Mouse (Mus musculus): ENCODE data around the gene Dapp1.

Dapp1 gene

DNA sequence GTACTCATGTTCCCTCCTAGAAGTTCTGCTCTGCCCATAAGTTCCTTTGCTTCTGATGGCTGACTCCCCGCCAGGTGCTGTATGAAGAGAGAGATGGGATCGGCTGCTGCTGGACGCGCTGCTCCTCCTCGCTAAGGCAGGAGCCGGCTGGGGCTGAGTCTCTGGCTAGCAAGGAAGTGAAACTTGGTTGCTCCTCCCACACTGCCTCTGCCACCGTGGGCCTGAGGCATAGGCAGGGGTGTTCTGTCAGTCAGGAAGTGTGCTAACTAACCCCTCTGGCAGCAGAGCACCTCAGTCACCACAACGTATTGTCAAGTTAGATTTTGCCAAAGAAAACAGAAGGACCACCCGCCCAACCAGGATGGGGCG is at the start of gene Dapp1:
Dapp1 (minus strand) TSS at position 164 of the 369 bp plus-strand sequence.
- DNase-seq (ENCODE audit: low spot score): peak; percentile 85

DNA sequence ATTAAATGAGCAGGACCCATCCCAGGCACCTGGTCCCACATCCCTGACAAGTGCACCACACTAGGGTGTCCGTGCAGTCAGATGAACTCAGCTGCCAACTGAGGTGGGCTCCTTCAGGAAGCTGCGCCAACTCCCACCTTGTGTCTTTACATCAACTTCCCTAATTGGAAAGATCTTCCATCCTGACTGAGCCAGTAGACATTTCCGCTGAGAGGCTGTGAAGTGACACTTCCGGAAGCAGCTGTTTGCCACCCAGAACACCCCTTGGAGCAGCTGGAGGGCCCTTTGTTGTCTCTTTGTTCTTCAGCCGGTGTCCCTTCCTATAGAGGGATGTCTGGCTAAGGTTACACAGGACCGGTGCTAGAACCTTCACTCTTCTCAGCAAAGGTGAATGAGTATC is 49.2 kb upstream of the Dapp1 start:
- no peak for DNase-seq (ENCODE audit: low spot score)

DNA sequence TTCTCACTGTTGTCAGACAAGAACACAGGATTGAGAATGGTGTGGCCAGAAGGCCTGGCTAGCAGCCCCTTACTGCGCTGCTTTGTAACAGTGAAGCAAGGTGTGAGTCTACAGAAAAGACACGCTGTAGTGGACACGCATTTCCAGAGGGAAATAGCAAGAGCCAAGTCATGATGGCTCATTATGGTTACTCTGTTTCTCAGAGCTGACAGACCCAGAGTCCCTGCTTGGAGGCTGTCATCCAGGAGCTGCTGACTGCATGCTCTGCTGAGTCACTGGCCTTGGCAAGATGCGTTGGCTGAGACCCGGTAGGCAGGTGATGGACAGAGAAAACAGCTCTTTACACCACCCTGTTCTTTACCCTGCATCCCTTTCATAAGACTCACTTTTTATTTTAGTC is 48.0 kb upstream of the Dapp1 start:
- DNase-seq (ENCODE audit: low spot score): no peak

DNA sequence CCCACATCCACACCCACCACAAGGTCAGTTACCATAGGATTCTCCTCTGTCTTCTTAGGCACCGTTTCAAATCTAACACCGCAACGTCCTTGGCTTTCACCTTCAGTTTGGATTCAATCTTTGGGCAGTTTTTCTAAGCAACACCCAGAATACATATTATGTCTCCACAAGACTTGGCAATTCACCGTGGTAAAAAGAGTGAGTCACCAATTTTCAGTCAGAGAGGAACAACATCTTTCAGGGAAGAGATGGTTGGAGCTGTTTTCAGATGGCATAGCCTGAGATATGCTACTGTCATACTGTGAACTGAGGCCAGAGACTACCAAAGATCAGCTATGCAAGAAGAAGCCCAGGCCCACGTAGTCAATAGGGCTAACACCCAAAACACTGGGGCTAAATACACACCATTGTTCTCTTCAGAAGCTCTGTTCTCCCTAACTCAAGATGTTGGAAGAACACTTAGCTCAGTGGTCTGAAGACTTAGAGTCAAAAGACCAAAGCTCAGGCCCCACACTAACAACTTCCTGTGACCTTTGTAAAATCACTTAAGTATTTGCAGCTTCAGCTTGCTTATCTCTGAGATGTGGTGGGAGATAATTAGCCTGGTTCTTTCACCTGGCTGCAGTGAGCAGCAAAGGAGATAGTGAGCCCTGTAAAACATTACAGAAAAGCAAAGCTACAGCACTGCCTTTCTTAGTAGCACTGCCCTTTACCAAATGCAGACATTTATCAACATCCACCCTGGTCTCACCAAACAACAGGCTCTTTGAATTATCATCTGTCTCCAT is 46.4 kb upstream of the Dapp1 start:
- DNase-seq (ENCODE audit: low spot score): no peak

DNA sequence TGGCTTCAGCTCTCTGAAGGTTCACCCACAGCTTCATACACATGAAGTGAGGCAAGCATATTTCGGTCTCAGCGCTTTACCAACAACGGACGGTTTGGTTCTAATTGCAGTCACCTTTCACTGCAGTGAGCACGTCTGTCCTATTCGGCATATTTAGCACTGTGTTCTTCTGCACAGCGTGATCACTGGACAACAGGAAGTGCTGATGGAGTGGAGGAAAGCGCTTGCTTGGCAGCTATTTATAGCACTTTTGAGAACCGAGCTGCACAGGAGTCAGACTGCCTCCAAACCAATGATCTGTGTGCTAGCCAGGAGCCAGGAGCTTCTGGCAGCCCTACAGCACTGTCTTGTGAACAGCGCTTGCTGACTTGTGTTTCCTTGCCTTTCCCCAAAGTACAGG is 44.9 kb upstream of the Dapp1 start:
- DNase-seq (ENCODE audit: low spot score): no peak

DNA sequence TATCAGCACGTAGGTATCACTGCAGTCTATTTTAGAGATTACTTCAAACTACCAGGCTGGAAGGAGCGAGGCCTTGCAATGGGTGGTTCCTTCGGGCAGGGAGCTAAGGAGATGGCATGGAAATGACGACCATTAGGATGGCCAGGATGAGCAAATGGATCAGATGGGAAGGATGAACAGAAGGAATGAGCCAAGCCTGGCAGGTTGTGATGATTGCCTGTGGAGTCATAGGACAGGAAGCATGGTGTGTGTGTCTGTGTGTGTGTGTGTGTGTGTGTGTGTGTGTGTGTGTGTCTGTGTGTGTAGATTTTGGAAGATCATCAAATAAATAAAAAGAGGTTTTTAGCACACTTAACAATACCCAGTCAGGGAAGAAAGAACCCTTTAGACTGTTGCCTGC is 41.3 kb upstream of the Dapp1 start:
- no peak for DNase-seq (ENCODE audit: low spot score)

DNA sequence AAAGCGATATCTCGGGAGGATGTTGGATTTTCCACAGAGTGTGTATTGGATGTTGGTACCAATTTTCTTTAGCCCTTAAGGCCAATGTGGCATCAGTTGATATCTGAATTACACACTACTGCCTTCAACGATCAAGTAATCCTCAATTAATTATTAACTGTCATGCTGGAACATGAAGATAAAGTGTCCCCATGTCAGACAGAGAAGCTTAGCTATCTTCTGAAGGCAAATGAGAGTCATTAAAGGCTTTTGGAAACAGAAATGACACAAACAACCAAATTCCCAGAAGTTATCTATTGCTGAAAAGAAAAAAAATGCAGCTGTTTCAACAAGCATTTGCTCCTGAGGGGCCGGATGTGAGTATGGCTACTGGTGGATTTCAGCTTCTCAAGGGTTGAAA is 40.7 kb upstream of the Dapp1 start:
- no peak for DNase-seq (ENCODE audit: low spot score)

DNA sequence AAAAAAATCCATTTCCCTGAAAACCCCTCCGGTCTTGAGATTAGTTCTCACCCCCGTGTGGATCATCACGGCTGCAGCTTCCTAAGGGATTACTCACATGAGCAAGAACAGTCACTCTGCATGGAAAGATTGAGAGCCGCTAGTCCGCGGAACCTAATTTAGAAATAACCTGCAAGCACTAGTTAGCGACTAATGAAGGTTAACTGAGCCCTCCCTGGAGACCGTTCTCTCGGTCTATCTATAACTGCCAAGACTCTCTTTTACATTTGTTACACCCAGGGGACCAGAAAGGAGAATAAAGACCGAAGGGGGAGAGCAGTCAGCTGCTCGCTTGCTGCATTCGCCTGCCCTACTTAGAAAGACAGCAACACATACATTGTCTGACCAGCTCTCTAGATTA is 35.5 kb upstream of the Dapp1 start:
- no peak for DNase-seq (ENCODE audit: low spot score)

DNA sequence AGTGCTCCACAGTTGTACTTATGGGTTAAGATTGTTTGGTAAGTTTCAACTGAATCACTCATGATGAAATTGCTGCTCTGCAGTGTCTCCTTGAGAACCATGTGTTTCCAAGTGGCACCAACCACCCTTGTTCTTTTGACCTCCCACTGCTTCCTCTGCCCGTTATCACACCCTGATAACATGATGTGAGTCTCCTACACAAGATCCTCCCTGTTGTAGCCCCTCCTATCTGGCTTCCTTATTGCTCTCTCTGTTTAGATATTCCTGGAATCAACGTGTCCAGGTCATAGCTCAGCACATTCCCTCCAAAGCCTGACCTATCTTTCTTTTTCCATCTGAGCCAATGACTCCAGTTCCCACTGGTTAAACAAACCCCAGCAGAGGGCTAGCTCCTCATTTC is 33.4 kb upstream of the Dapp1 start:
- DNase-seq (ENCODE audit: low spot score): no peak

DNA sequence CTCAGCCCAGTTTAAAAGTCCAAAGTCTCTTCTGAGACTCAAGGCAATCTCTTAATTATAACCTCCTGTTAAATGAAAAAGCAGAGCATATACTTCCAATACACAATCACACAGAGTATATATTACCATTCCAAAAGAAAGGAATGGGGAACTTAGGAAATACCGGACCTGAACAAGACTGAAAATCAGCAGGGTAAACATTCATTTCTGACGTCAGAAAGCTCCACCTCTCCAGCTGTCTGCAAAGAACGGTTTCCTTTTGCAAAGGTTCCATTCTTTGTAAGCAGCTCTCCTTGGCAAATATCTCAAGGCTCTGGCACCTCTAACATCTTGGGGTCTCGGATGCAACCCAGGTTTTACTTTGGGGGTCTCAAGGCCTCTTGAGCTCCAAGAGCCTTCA is 31.0 kb upstream of the Dapp1 start:
- no peak for DNase-seq (ENCODE audit: low spot score)

DNA sequence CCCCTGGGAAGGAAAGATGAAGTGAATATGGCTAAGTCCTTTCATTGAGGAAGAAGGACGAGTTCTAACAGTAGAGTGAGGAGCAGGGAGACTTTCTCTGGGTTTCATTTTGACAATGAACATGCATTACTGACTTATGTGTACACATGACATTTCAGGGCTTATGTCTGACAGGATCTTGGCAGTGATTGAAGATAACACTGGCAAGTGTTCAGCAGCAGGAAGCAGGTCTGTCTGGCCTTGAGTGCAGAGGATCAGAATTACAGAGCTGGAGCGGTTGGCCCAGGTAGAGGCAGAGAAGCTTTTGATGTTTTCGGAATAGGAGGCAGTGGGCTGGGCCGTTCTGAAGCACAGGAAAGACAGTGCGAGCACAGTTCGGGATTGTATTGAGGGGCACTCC is 26.8 kb upstream of the Dapp1 start:
- DNase-seq (ENCODE audit: low spot score): no peak

DNA sequence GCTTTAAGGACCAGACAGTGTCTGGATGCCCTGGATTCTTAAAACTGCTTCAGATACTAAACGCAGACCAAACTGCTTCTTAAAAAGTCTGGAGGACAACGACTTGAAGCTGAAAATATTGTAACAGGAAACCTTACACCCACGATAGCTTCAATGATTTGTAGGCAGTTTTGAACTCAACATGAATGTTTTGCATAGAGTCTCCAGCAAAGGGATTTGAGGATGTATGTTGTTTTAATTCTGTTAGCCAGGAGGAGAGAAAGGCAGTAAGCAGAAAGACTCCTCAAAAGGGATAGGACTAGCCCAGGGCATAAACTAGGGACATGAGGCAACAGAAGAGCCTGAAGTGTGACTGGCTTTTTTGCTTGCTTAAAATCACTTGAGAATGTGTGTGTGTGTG is 25.6 kb upstream of the Dapp1 start:
- DNase-seq (ENCODE audit: low spot score): no peak

DNA sequence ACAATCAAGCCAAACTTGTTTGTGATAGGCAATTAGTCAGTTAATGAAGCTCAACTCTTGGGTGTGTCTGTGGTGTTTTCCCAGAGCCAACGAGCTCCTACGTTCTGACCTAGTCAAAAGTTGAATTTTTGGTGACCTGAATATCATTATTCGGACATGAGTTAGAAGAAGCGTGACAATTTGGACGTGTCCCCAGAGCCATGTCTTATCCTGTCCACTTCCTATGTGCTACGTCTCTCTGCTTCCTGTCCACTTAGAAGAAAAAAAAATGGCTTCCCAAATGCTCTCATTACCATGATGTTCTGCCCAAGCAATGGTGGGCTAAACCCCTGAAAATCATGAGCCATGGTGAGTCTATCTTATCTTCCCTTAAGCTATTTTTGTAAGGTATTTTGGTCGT is 21.9 kb upstream of the Dapp1 start:
- DNase-seq (ENCODE audit: low spot score): no peak

DNA sequence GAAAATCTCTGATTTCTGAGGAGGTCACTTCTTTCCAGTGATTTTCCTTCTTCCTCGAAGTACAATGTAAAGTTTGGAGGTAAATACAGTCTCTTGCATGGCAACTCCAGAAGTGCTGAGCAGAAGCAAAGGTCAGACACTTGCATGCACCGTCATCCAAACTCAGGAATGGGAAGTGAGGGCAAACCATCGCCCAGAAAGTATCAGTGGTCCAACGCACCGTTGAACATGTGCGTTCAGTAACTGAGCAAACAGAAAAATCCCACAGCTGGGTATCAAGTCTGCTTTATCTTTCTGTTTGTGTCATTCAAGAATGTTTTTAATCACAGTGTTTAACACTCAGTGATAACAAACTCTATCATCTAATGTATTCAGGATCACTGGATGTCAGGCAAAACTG is 21.2 kb upstream of the Dapp1 start:
- no peak for DNase-seq (ENCODE audit: low spot score)

DNA sequence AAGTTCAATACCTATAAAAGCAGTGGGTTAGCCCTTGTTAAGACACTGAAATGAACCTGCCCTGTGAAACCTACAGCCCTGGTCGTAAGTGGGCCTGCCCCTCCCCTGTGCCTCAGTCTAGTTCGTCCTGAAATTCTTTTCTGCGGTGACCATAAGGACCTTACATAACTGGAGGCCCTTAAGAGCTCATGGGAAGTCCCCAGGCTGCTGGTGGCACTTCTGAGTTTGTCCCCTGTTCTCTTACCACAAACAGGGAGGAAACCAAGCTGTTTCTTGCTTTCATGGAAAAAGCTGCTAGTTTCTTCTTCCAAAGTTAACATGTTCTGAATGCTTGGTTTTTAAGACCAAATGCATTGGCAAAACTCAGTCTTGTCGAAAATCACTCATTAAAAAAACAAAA is 20.5 kb upstream of the Dapp1 start:
- peak; percentile 48 for DNase-seq (ENCODE audit: low spot score)

DNA sequence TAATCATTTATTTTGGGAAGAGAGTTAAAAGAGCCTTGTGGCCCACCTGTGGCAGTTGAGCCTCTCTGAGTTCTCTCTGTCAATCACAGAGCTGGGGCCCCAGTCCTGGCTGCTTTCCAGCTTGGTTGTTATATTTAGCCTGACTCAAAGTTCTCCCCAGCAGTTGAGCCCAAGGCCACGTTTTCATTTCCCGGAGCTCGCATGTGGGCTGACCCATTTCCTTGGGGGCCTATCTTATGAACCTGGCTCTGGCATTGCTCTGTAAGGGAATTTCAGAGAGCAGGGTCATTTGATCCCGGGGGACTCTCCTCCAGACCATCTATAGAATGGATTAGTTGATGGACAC is 19.4 kb upstream of the Dapp1 start:
- DNase-seq (ENCODE audit: low spot score): no peak

DNA sequence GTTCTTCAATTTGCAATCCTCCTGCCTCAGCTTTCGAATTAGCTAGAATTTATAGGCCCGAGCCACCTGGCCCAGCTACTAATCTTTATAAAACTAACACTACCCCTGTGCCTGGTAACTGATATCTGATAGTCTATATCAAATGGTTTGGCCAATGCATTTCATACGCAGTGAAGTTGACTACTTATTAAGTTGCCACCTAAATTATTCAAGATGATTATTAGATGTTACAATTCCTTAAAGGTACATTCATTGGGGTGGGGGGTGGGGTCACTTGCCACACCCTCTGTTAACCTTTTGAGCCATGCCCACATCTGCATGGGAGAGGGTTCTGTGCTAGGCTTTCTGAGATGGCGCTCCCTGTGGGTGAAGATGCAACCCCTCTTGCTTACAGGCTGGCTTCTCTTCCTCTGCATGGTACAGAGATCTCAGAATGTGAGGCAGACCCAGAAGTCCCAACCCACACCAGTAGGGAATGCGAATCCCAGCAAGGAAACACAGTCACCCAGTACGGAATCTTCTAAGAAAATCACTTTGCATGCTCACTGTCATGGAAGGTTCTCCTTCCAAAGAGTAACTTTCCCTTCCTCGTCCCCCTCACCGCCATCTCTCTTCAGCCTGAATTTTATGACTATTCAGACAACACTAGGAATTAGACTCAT is 18.8 kb upstream of the Dapp1 start:
- no peak for DNase-seq (ENCODE audit: low spot score)

DNA sequence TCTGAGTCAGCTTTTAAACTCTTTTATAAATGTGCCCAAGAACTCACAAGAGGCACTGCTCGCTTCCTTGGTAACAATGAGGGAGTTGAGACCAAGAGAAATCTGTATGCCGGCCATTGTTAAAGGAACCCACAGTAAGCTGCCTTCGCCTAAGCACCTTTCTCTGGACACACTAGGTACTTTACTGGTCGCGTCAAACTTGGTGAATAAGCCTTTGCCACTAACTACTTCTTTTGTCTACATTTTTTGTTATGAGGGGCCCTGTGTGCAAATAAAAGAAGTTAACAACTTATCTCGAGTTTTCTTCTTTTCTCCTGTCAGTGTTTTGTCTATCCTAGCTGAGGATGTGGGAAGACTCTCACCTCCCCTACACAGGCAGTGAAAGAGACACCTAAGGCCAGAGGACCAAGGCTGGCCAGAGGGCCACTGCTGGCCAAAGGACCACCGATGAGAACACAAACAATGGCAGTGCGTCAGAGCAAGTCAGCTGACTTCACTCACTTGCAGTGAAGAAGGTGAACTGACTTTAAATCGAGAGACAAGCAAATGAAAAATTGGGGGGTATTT is 18.0 kb upstream of the Dapp1 start:
- no peak for DNase-seq (ENCODE audit: low spot score)

DNA sequence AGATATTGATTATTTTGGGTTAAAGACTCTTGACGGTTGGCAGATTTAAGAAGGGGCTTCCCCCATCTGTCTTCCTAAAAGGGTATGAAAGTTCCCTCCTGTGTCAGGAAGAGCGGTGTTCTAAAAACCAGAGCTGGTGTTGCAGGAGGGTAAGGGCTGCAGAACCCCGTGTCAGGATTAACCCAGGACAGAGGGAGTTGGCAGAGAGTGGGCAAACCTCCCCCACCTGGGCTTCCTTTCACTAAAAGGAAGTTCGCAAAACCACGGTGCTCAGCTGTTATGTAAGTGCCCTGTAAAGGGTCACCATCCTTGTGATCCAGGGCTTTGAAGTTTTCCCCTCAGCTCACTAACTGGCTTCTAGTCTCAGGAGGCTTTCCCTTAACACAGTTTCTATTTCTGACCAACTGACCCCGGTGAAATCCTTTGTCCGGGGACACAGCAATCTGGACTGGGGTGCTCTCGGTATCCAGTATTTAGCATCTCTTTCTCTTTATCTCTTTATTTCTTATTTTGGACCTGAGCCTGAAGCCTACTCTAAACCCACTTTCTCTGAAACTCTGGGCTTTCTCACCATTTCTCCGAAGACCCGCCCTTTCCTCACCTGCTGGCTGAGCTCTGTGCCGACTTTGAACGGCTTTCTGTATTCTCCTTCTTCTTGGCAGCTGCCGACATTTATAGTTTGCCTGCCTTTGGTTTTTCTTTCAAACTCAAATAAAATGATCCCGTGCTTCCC is 17.3 kb upstream of the Dapp1 start:
- DNase-seq (ENCODE audit: low spot score): no peak

DNA sequence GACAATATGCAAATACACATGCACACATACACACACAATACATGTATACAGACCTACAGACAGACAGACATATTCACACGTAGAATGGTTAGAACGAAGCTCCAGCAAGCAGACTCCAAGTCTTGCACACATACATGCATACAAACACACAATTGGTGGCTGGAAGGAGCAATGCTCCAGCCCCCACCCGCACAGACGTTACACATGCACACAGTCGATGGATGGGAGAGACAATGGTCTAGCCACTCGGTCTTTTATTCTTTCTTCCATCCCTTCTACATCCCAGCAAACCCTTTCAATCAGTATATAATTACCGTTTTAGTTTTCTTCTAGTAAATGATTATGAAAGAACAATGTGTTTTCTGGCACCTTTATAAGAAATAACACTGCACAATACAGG is 14.1 kb upstream of the Dapp1 start:
- DNase-seq (ENCODE audit: low spot score): no peak

DNA sequence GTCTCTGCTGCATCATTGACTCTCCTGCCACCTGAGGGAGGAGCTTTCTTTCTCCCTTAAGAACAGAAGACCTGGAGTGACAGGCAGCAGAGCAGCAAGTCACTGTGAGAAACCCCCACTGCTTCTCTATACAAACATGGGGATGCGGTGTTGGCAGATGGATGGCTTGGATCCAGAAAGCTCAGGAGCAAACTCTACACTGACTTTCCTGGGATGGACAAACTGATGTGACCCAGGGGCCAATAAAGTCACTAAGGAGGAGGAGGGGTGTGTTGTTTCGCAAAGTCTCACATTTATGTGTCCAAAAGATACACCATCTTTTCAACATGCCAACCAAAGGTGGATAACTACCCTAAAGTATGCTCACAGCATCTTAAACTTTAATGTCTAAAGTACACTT is 12.9 kb upstream of the Dapp1 start:
- no peak for DNase-seq (ENCODE audit: low spot score)

DNA sequence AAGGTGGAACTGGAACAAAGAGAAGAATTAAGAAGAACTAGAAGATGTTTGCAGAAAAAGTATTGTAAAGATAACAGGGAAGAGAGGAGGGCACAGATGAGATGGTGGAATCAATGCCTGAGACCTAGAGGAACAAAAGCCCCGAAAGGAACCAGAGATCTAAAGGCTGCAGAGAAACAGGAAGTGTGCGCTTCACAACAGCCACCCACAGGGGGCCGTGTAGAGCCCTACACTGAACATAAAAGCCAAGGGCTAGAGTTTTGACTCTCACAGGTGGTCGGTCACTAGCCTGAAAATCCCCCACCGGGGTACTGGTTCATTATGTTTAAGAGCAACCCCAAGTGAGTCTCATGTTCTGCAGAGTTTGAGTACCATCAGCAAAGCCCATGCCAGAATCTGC is 11.0 kb upstream of the Dapp1 start:
- no peak for DNase-seq (ENCODE audit: low spot score)

DNA sequence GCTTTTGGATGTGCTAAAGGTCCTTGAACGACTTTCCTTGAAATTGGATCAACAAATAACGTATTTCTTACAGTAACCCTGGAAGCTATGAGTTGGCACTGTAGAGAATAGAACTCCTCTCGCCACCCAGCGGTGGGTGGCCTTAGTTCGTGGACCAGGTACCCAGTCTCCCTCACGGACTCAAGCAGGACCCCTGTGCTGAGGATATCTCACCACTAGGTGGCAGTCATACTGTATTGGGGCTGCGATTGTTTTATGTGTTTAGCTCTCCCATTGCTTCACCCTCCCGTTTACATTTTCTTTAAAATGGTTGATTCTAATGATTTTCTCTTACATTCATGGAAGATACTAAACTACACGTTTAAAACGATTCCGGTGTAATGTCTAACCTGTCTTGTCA is 9.8 kb upstream of the Dapp1 start:
- DNase-seq (ENCODE audit: low spot score): peak; percentile 93

Data from lung, postnatal 25 days (tissue).